9 mouse cellular contexts compared by ENCODE assay signal in the genomic region with DNA sequence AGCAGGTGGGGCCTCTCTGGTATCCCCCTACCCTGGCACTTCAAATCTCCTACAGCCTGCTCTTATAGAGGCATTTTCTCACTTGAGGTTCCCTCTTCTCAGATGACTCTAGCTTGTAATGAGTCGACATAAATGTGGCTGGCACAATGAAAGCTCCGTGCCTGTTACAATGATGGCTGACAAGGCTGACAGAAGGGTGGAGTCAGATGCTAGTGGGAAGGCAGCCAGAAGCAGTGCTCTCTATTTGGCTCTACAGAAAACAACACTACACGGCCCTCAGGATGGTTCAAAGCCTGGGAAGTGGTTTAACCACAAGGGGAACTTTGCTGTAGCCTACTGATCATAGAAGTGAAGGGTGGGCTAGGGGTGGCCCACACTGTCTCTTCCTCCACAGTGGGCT. TPM values are rescaled to one million over a fixed set of nuclear protein-coding genes. Genes with fewer than 3 reads are reported as not detected.
A peak's percentile ranks its signal among the peaks of the same experiment; 100 is the strongest.
DNase-seq lines count a peak whose midpoint lies in the region; ATAC-seq and TF ChIP-seq lines count a peak whose summit lies in the region.
"Had no signal": no experiment of that assay in that cellular context is flagged by ENCODE, and none has a peak within 500 bp of the region (broad histone marks: within the 10 kb centered on the region; RNA-seq: fewer than 3 reads in every experiment).

No protein-coding gene starts in this region.

- H3K27ac ChIP-seq in intestine, embryonic 16.5 days (ENCODE audit: low read length): no peak overlapping the region
- H3K27ac ChIP-seq in intestine, postnatal 0 days (ENCODE audit: low read depth, low read length): no peak overlapping the region
- peak overlapping the region; percentile 72 for H3K27ac ChIP-seq in forebrain, embryonic 15.5 days (replicated peaks)
- H3K27ac ChIP-seq: liver, embryonic 12.5 days had no signal

- no peaks in the 10 kb centered on the region for H3K36me3 ChIP-seq in intestine, embryonic 16.5 days (ENCODE audit: control insufficient read depth, insufficient read depth, low read length)
- peaks cover 7% of the 10 kb centered on the region for H3K36me3 ChIP-seq in intestine, postnatal 0 days (ENCODE audit: control insufficient read depth, insufficient read depth)
- H3K36me3 ChIP-seq in forebrain, embryonic 15.5 days: peaks cover 12% of the 10 kb centered on the region

- H3K4me1 ChIP-seq in intestine, embryonic 16.5 days (ENCODE audit: control insufficient read depth, insufficient read depth, low read length): peaks cover 4% of the 10 kb centered on the region
- H3K4me1 ChIP-seq in intestine, postnatal 0 days (replicated peaks; ENCODE audit: control insufficient read depth, insufficient read depth, low read length): no peaks in the 10 kb centered on the region
- H3K4me1 ChIP-seq in forebrain, embryonic 15.5 days: peaks cover 13% of the 10 kb centered on the region
- H3K4me1 ChIP-seq: liver, embryonic 12.5 days had no signal

- 0 out of 2 replicates have a peak, but pooled peaks have one; percentile 21 for ATAC-seq in intestine, embryonic 16.5 days
- no peak for ATAC-seq in intestine, postnatal 0 days
- ATAC-seq in forebrain, embryonic 15.5 days (replicated peaks): peak; percentile 89
- ATAC-seq: liver, embryonic 12.5 days had no signal

- TF ChIP-seq CTCF in intestine, postnatal 0 days (IDR thresholded peaks at IDR 0.05; ENCODE audit: low read depth): no peak

- no peak overlapping the region for H3K4me3 ChIP-seq in intestine, embryonic 16.5 days (ENCODE audit: low read length)
- no peak overlapping the region for H3K4me3 ChIP-seq in intestine, postnatal 0 days (ENCODE audit: low read depth, low read length)
- H3K4me3 ChIP-seq in forebrain, embryonic 15.5 days: no peak overlapping the region
- H3K4me3 ChIP-seq: liver, embryonic 12.5 days had no signal

- no peak overlapping the region for H3K4me2 ChIP-seq in intestine, embryonic 16.5 days (ENCODE audit: low read depth, low read length)
- no peak overlapping the region for H3K4me2 ChIP-seq in intestine, postnatal 0 days (replicated peaks; ENCODE audit: low read depth)
- H3K4me2 ChIP-seq in forebrain, embryonic 15.5 days (replicated peaks): no peak overlapping the region
- H3K4me2 ChIP-seq: liver, embryonic 12.5 days had no signal

- WGBS in intestine, embryonic 16.5 days: 56% methylated on average over 3 of the region's 3 CpGs
- WGBS in intestine, postnatal 0 days: 45% methylated on average over 3 of the region's 3 CpGs
- WGBS in forebrain, embryonic 15.5 days: 7% methylated on average over 3 of the region's 3 CpGs

- H3K9me3 ChIP-seq in intestine, embryonic 16.5 days (ENCODE audit: control insufficient read depth, low read length): no peaks in the 10 kb centered on the region
- no peaks in the 10 kb centered on the region for H3K9me3 ChIP-seq in intestine, postnatal 0 days (ENCODE audit: control insufficient read depth)
- no peaks in the 10 kb centered on the region for H3K9me3 ChIP-seq in forebrain, embryonic 15.5 days
- H3K9me3 ChIP-seq: liver, embryonic 12.5 days had no signal

- H3K27me3 ChIP-seq in intestine, embryonic 16.5 days (replicated peaks; ENCODE audit: control insufficient read depth, insufficient read depth, low read length): no peaks in the 10 kb centered on the region
- no peaks in the 10 kb centered on the region for H3K27me3 ChIP-seq in intestine, postnatal 0 days (replicated peaks; ENCODE audit: control insufficient read depth, insufficient read depth, low read length)
- no peaks in the 10 kb centered on the region for H3K27me3 ChIP-seq in forebrain, embryonic 15.5 days
- H3K27me3 ChIP-seq: liver, embryonic 12.5 days had no signal

- DNase-seq in 416B (ENCODE audit: low read depth): peak; percentile 52
- peak; percentile 32 for DNase-seq in MEL-GATA-1-ER (ENCODE audit: extremely low read depth, low read depth)
- DNase-seq in urinary bladder, postnatal 36 days (ENCODE audit: low spot score in 2 of 2): no peak
- DNase-seq in yolk sac, embryonic 10.5 days (ENCODE audit: low spot score): no peak
- DNase-seq: cerebellum, postnatal 25 days had no signal

- H3K9ac ChIP-seq in intestine, embryonic 16.5 days (ENCODE audit: low read depth, low read length): no peak overlapping the region; the same call in 1 of the 2 replicates
- no peak overlapping the region for H3K9ac ChIP-seq in intestine, postnatal 0 days (ENCODE audit: low read depth, low read length)
- no peak overlapping the region for H3K9ac ChIP-seq in forebrain, embryonic 15.5 days (replicated peaks)
- H3K9ac ChIP-seq: liver, embryonic 12.5 days had no signal

RNA-seq across cellular contexts. Expression of gene F3, which starts 31.8 kb away (rescaled TPM):
- 24.7 and 28.6 TPM in 2 replicates for polyA plus RNA-seq in intestine, embryonic 16.5 days (2015; fragmentation: Nextera tagmentation; extraction: Ambion mirVana)
- 20.3 and 25.1 TPM in 2 replicates for polyA plus RNA-seq in intestine, postnatal 0 days (2015; fragmentation: Nextera tagmentation; extraction: Ambion mirVana)
- polyA plus RNA-seq in forebrain, embryonic 15.5 days (2015; fragmentation: Nextera tagmentation; extraction: Ambion mirVana): 8.3 and 8.9 TPM in 2 replicates

RNA-seq across cellular contexts. Expression of gene Abcd3, which starts 60.0 kb away (rescaled TPM):
- polyA plus RNA-seq in intestine, embryonic 16.5 days (2015; fragmentation: Nextera tagmentation; extraction: Ambion mirVana): 63.1 and 66.5 TPM in 2 replicates
- 46.9 and 53.0 TPM in 2 replicates for polyA plus RNA-seq in intestine, postnatal 0 days (2015; fragmentation: Nextera tagmentation; extraction: Ambion mirVana)
- 68.9 and 70.3 TPM in 2 replicates for polyA plus RNA-seq in forebrain, embryonic 15.5 days (2015; fragmentation: Nextera tagmentation; extraction: Ambion mirVana)

Comparison
In these comparisons a context has a peak if more than half of its experiments do, and no peak if none do; other contexts are left out.
1. DNase-seq: peak in 416B (single experiment) and MEL-GATA-1-ER (single experiment); none in urinary bladder, postnatal 36 days (0 of 2) and yolk sac, embryonic 10.5 days (single experiment).